Mouse (Mus musculus) retina, adult 2 months (tissue): ENCODE measurements around the gene Slc39a1.

ENCODE experiments used
- DNase-seq: peaks from one replicate; pipeline ENCODE4 v3.0.0-alpha.2; 2012; ENCODE audit warnings: low read depth, low spot score

Gene Slc39a1

GRCm38 (mm10) chr3:90247960-90248745, at the start of gene Slc39a1:
Gene Slc39a1 (plus strand): TSS chr3:90248172.
- DNase-seq: peak; percentile 76

- no peak for DNase-seq
These were observed 45.1 kb upstream of the Slc39a1 start for GRCm38 (mm10) chr3:90202884-90203283.

GRCm38 (mm10) chr3:90203619-90204018, 44.4 kb upstream of the Slc39a1 start:
- no peak for DNase-seq

- DNase-seq: no peak
These were observed 43.4 kb upstream of the Slc39a1 start for GRCm38 (mm10) chr3:90204582-90204981.

GRCm38 (mm10) chr3:90208662-90209061, 39.3 kb upstream of the Slc39a1 start:
- DNase-seq: no peak

- no peak for DNase-seq
These were observed 37.9 kb upstream of the Slc39a1 start for GRCm38 (mm10) chr3:90209908-90210566.

GRCm38 (mm10) chr3:90211475-90212398, 36.2 kb upstream of the Slc39a1 start:
- no peak for DNase-seq

GRCm38 (mm10) chr3:90212723-90213122, 35.2 kb upstream of the Slc39a1 start:
- DNase-seq: no peak

GRCm38 (mm10) chr3:90213377-90213866, 34.5 kb upstream of the Slc39a1 start, which contains the start of the genes Rps27 and Rab13:
Gene Rps27 (minus strand): TSS chr3:90213651.
Gene Rab13 (plus strand): TSS chr3:90213695.
- peak; percentile 86 for DNase-seq

GRCm38 (mm10) chr3:90213956-90214684, 33.9 kb upstream of the Slc39a1 start:
- DNase-seq: no peak

- DNase-seq: no peak
These were observed 32.1 kb upstream of the Slc39a1 start for GRCm38 (mm10) chr3:90215825-90216380.

GRCm38 (mm10) chr3:90220088-90220487, 27.9 kb upstream of the Slc39a1 start:
- DNase-seq: no peak

- no peak for DNase-seq
These were observed 27.4 kb upstream of the Slc39a1 start for GRCm38 (mm10) chr3:90220531-90220951.

GRCm38 (mm10) chr3:90221123-90221522, 26.8 kb upstream of the Slc39a1 start:
- DNase-seq: no peak

GRCm38 (mm10) chr3:90222455-90222854, 25.5 kb upstream of the Slc39a1 start:
- DNase-seq: no peak

- DNase-seq: no peak
These were observed 25.0 kb upstream of the Slc39a1 start for GRCm38 (mm10) chr3:90222941-90223340.

- no peak for DNase-seq
These were observed 23.6 kb upstream of the Slc39a1 start for GRCm38 (mm10) chr3:90224331-90224730.

- DNase-seq: no peak
These were observed 16.9 kb upstream of the Slc39a1 start for GRCm38 (mm10) chr3:90231075-90231474.

GRCm38 (mm10) chr3:90231507-90232333, 16.3 kb upstream of the Slc39a1 start, which contains the start of gene Jtb:
Gene Jtb (plus strand): TSS chr3:90231597.
- peak; percentile 82 for DNase-seq

GRCm38 (mm10) chr3:90241251-90241650, 6.7 kb upstream of the Slc39a1 start:
- no peak for DNase-seq
